Mouse (Mus musculus): ENCODE results near the gene Irf5. TPM values are rescaled to one million over a fixed set of nuclear protein-coding genes. Genes with fewer than 3 reads are reported as not detected.

The Irf5 gene
- polyA plus RNA-seq, 1 experiment = 2.6 TPM

DNA sequence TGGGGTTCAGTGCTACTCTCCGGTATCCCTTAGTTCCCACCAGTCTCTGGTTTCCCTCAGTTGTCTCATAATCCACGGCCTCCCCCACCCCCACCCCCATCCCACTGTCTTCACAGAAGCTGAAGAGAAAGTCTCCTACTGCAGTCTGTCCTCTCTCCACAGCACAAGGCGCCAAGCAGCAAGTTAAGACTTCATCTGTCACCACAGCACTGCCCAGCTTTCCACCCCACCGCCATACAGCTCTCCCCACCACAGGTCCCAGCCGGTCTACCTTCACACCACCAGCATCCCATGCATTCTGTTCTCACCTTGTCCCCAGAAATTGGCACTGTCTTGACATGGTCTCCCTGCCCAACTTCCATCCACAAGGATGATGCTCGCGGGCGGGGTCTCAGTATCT, 19.6 kb upstream of the Irf5 start:
- Histone ChIP-seq H3K27me3 (ENCODE audit: control insufficient read depth, insufficient read depth, low read length, poor library complexity, severe bottlenecking) (no peaks in the 10 kb centered on the region), H3K27ac (ENCODE audit: insufficient read depth, low read length) (no peak overlapping the region)
- TF ChIP-seq EP300 (IDR thresholded peaks at IDR 0.05; ENCODE audit: insufficient read depth, low read depth, low read length) = no peak

DNA sequence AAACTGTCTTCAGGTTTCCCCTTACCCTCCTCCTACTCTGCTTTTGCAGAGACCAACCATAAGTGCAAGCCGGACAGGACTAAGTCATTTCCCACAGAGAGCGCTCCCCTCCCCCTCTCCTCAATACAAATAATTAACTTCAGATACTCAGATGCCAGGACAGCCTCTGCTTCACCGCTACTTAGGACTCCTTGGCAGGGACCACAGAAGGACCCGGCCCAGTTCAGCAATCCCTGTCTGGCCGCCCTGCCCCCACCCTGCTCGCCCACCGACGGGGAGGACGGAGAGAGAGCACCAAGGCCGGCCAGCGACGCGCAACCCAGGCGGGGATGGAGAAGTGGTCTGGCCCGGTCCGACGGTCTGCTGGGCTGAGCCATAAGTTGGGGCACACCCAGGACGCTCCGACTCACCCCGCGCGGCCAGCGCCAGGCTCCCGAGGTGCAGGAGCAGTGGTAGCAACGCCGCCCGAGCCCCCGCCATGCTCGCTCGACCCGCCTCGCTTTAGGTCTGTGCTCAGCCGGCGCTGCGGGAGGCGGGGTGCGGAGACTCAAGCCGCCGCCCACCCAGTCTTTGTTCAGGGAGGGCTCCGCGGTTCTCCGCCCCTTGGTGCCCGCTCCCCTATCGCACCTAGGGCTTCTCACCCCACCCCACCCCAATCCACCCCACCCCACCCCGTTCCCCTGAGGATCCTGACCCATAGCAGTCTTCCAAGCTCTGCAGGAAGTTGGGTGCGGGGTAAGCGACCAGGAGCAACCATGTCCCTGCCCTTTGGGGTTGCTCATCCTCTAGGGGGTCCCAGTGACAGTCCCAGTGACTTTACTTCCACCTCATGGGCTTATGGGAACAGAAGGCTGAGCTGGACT, 18.7 kb upstream of the Irf5 start, which contains the start of gene Kcp:
Kcp (minus strand) TSS at position 506 of the 863 bp plus-strand sequence.
- H3K27ac ChIP-seq (ENCODE audit: insufficient read depth, low read length) = no peak within 1 kb of the TSS
- H3K9me3 ChIP-seq (replicated peaks; ENCODE audit: control insufficient read depth, insufficient read depth, low read length, poor library complexity, severe bottlenecking) = no peaks in the 10 kb centered on the region
- H3K4me1 ChIP-seq (ENCODE audit: control insufficient read depth, insufficient read depth, low read length) = no peaks in the 10 kb centered on the region
- peak within 1 kb of the TSS; percentile 33 for H3K9ac ChIP-seq (ENCODE audit: low read depth, poor library complexity, severe bottlenecking)
- peak within 1 kb of the TSS; percentile 65 for H3K4me3 ChIP-seq (ENCODE audit: low read depth, low read length)
- no peaks in the 10 kb centered on the region for H3K36me3 ChIP-seq (ENCODE audit: control insufficient read depth, insufficient read depth, low read length, poor library complexity, severe bottlenecking)
- TF ChIP-seq POLR2A (IDR thresholded peaks at IDR 0.05; ENCODE audit: insufficient read depth, low read length) = no peak
- TF ChIP-seq EP300 (IDR thresholded peaks at IDR 0.05; ENCODE audit: insufficient read depth, low read depth, low read length) = no peak
- no peak for TF ChIP-seq CTCF (IDR thresholded peaks at IDR 0.05; ENCODE audit: low read depth, low read length)
- no peaks in the 10 kb centered on the region for H3K27me3 ChIP-seq (ENCODE audit: control insufficient read depth, insufficient read depth, low read length, poor library complexity, severe bottlenecking)

More for the DNA sequence above, 19.6 kb upstream of the Irf5 start:
- Histone ChIP-seq H3K4me1 (ENCODE audit: control insufficient read depth, insufficient read depth, low read length) (no peaks in the 10 kb centered on the region), H3K9ac (ENCODE audit: low read depth, poor library complexity, severe bottlenecking) (no peak overlapping the region), H3K4me3 (ENCODE audit: low read depth, low read length) (no peak overlapping the region), H3K9me3 (replicated peaks; ENCODE audit: control insufficient read depth, insufficient read depth, low read length, poor library complexity, severe bottlenecking) (no peaks in the 10 kb centered on the region), H3K36me3 (ENCODE audit: control insufficient read depth, insufficient read depth, low read length, poor library complexity, severe bottlenecking) (no peaks in the 10 kb centered on the region)

DNA sequence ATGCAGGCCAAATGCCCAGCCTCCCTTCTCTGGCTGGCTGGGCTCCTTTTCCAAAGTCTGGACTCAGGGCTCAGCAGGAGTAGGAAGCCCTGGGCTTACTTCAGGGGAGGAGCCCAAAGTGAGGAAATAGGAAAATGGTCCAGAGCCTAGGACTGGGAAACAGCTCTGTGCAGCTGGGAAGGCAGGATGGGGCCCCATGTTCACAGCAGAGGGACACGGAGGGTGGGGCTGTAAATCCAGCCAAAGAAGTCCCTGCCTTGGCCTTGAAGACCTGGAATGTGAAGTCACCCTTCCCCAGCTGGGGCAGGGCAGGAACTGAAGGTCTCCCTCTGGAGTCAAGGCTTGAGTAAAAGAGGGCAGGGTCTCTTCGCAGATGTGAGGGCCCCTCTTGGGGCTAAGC, 17.3 kb upstream of the Irf5 start:
- Histone ChIP-seq H3K9me3 (replicated peaks; ENCODE audit: control insufficient read depth, insufficient read depth, low read length, poor library complexity, severe bottlenecking) (no peaks in the 10 kb centered on the region), H3K4me1 (ENCODE audit: control insufficient read depth, insufficient read depth, low read length) (no peaks in the 10 kb centered on the region), H3K4me3 (ENCODE audit: low read depth, low read length) (no peak overlapping the region), H3K27me3 (ENCODE audit: control insufficient read depth, insufficient read depth, low read length, poor library complexity, severe bottlenecking) (no peaks in the 10 kb centered on the region), H3K9ac (ENCODE audit: low read depth, poor library complexity, severe bottlenecking) (no peak overlapping the region), H3K36me3 (ENCODE audit: control insufficient read depth, insufficient read depth, low read length, poor library complexity, severe bottlenecking) (no peaks in the 10 kb centered on the region), H3K27ac (ENCODE audit: insufficient read depth, low read length) (no peak overlapping the region)
- TF ChIP-seq POLR2A (IDR thresholded peaks at IDR 0.05; ENCODE audit: insufficient read depth, low read length) (no peak), CTCF (IDR thresholded peaks at IDR 0.05; ENCODE audit: low read depth, low read length) (no peak), EP300 (IDR thresholded peaks at IDR 0.05; ENCODE audit: insufficient read depth, low read depth, low read length) (no peak)

DNA sequence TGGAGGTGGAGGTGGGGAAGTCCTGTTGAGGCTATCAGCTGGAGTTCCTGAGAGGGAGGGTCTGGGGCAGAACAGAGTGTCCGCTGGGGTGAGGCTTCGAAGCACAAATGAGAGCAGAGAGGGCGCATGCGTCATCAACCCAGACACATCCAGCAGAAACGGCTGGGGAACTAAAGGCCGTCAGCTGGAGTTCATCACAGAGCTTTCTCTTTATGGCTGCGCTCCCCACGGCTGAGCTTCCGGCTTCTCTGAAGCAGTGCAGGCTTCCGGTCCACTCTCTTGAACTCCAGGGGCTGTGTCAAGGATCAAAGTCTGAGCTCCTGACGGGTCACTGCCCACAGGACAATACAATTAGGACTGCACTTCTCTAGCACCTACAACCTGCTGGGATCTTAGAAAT, 13.1 kb upstream of the Irf5 start:
- H3K27ac ChIP-seq (ENCODE audit: insufficient read depth, low read length) = no peak overlapping the region
- H3K9ac ChIP-seq (ENCODE audit: low read depth, poor library complexity, severe bottlenecking) = no peak overlapping the region
- no peaks in the 10 kb centered on the region for H3K27me3 ChIP-seq (ENCODE audit: control insufficient read depth, insufficient read depth, low read length, poor library complexity, severe bottlenecking)
- H3K4me1 ChIP-seq (ENCODE audit: control insufficient read depth, insufficient read depth, low read length) = no peaks in the 10 kb centered on the region
- H3K36me3 ChIP-seq (ENCODE audit: control insufficient read depth, insufficient read depth, low read length, poor library complexity, severe bottlenecking) = no peaks in the 10 kb centered on the region
- H3K4me3 ChIP-seq (ENCODE audit: low read depth, low read length) = no peak overlapping the region
- H3K9me3 ChIP-seq (replicated peaks; ENCODE audit: control insufficient read depth, insufficient read depth, low read length, poor library complexity, severe bottlenecking) = no peaks in the 10 kb centered on the region
- TF ChIP-seq EP300 (IDR thresholded peaks at IDR 0.05; ENCODE audit: insufficient read depth, low read depth, low read length) = no peak
- no peak for TF ChIP-seq CTCF (IDR thresholded peaks at IDR 0.05; ENCODE audit: low read depth, low read length)
- TF ChIP-seq POLR2A (IDR thresholded peaks at IDR 0.05; ENCODE audit: insufficient read depth, low read length) = no peak

DNA sequence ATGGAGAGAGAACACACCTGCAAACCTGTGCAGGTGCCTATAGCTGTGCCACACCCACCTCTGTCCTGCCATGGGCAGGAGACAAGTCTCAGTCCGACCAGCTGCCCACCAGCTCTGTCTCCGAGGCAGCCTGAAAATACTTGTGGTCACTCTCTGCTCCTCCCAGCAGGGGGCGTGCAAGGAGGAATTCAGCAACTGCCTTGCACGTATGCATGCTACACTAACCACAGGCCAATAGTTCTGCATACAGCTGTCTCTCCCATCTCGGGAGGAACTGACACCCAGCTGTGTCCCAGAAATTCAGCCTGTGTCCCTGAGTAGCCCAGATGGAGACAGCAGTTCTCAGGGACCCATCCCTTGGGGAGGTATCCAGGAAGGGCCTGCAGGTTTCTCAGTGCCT, 9.3 kb upstream of the Irf5 start:
- no peaks in the 10 kb centered on the region for H3K9me3 ChIP-seq (replicated peaks; ENCODE audit: control insufficient read depth, insufficient read depth, low read length, poor library complexity, severe bottlenecking)
- H3K4me3 ChIP-seq (ENCODE audit: low read depth, low read length) = no peak overlapping the region
- H3K4me1 ChIP-seq (ENCODE audit: control insufficient read depth, insufficient read depth, low read length) = no peaks in the 10 kb centered on the region
- peak; percentile 93 for TF ChIP-seq CTCF (IDR thresholded peaks at IDR 0.05; ENCODE audit: low read depth, low read length)
- no peak for TF ChIP-seq EP300 (IDR thresholded peaks at IDR 0.05; ENCODE audit: insufficient read depth, low read depth, low read length)
- no peak for TF ChIP-seq POLR2A (IDR thresholded peaks at IDR 0.05; ENCODE audit: insufficient read depth, low read length)
- no peaks in the 10 kb centered on the region for H3K27me3 ChIP-seq (ENCODE audit: control insufficient read depth, insufficient read depth, low read length, poor library complexity, severe bottlenecking)
- no peak overlapping the region for H3K9ac ChIP-seq (ENCODE audit: low read depth, poor library complexity, severe bottlenecking)
- H3K36me3 ChIP-seq (ENCODE audit: control insufficient read depth, insufficient read depth, low read length, poor library complexity, severe bottlenecking) = no peaks in the 10 kb centered on the region
- H3K27ac ChIP-seq (ENCODE audit: insufficient read depth, low read length) = no peak overlapping the region

DNA sequence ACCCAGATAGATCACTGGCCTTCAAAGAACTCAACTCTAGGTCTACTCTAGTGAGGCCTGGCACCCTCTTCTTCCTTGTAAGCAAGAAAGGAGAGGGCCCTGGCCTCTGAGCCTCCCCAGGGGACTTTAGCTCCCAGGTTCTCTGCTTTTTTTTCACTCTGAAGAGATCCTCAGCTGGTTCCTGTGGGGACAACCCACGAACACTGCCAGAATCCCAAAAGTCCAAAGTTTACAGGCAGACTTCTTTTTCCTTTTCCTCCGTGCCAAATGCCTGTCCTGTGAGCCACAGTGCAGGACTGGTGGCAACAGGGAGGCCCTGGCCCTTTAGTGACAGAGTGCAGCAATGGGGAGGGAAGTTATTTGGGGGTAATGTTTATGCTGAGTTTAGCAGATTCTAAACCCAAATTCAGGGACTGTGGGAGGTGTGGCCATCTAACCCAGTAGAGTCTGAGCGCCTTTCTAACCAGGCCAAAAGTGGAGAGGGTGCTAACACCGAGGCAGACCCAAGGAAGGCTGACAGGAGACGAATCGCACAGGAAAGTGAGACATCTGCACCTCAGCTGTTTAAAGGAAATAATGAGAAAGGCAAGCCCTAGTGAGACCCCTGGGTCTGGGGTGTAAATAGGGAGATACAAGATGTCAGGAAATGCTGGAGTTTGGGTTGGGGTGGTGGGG, 3.7 kb upstream of the Irf5 start:
- no peaks in the 10 kb centered on the region for H3K4me1 ChIP-seq (ENCODE audit: control insufficient read depth, insufficient read depth, low read length)
- H3K9me3 ChIP-seq (replicated peaks; ENCODE audit: control insufficient read depth, insufficient read depth, low read length, poor library complexity, severe bottlenecking) = no peaks in the 10 kb centered on the region
- TF ChIP-seq EP300 (IDR thresholded peaks at IDR 0.05; ENCODE audit: insufficient read depth, low read depth, low read length) (no peak), CTCF (IDR thresholded peaks at IDR 0.05; ENCODE audit: low read depth, low read length) (no peak), POLR2A (IDR thresholded peaks at IDR 0.05; ENCODE audit: insufficient read depth, low read length) (no peak)
- no peak overlapping the region for H3K4me3 ChIP-seq (ENCODE audit: low read depth, low read length)
- peaks cover 9% of the 10 kb centered on the region for H3K27me3 ChIP-seq (ENCODE audit: control insufficient read depth, insufficient read depth, low read length, poor library complexity, severe bottlenecking)
- no peaks in the 10 kb centered on the region for H3K36me3 ChIP-seq (ENCODE audit: control insufficient read depth, insufficient read depth, low read length, poor library complexity, severe bottlenecking)
- no peak overlapping the region for H3K9ac ChIP-seq (ENCODE audit: low read depth, poor library complexity, severe bottlenecking)
- H3K27ac ChIP-seq (ENCODE audit: insufficient read depth, low read length) = no peak overlapping the region

Data from ES-Bruce4 (cell line).